Mouse (Mus musculus) ovary, adult 18-20 months (tissue): ENCODE results near the gene Dynll2.
"Not testable (repeated sequence)": the region's sequence is repeated elsewhere in the genome, so short reads cannot be mapped to it uniquely, and the experiment has no call there.

ENCODE experiments used
- DNase-seq: peaks from one replicate; pipeline ENCODE4 v3.0.0; 2022; ENCODE audit warnings: low spot score, mixed read lengths

The Dynll2 gene

GRCm38 (mm10) chr11:87987861-87988260 lies 528 bp upstream of the Dynll2 start:
- DNase-seq = no peak

- DNase-seq = peak; percentile 65
These were observed 1.1 kb downstream of the Dynll2 start for GRCm38 (mm10) chr11:87986141-87986741.

- DNase-seq = peak; percentile 30
These were observed 1.7 kb downstream of the Dynll2 start for GRCm38 (mm10) chr11:87985643-87986042.

GRCm38 (mm10) chr11:87984571-87984970 lies 2.8 kb downstream of the Dynll2 start:
- DNase-seq = no peak

GRCm38 (mm10) chr11:87978905-87979304 lies 8.4 kb downstream of the Dynll2 start:
- no peak for DNase-seq

GRCm38 (mm10) chr11:87977021-87977420 lies 10.3 kb downstream of the Dynll2 start:
- not testable (repeated sequence) for DNase-seq

GRCm38 (mm10) chr11:87974477-87975181 lies 12.7 kb downstream of the Dynll2 start:
- peak; percentile 37 for DNase-seq

- DNase-seq = no peak
These were observed 13.6 kb downstream of the Dynll2 start for GRCm38 (mm10) chr11:87973559-87974305.

GRCm38 (mm10) chr11:87972829-87973228 lies 14.5 kb downstream of the Dynll2 start:
- DNase-seq = no peak

- DNase-seq = no peak
These were observed 18.8 kb downstream of the Dynll2 start for GRCm38 (mm10) chr11:87968356-87969122.

- DNase-seq = peak; percentile 43
These were observed 19.5 kb downstream of the Dynll2 start for GRCm38 (mm10) chr11:87967692-87968289.

- no peak for DNase-seq
These were observed 21.1 kb downstream of the Dynll2 start for GRCm38 (mm10) chr11:87966214-87966613.

GRCm38 (mm10) chr11:87965293-87965692 lies 22.0 kb downstream of the Dynll2 start:
- no peak for DNase-seq

GRCm38 (mm10) chr11:87957066-87957465 lies 30.3 kb downstream of the Dynll2 start:
- DNase-seq = no peak

GRCm38 (mm10) chr11:87955144-87955543 lies 32.2 kb downstream of the Dynll2 start:
- no peak for DNase-seq

GRCm38 (mm10) chr11:87949990-87950389 lies 37.3 kb downstream of the Dynll2 start:
- DNase-seq = no peak

GRCm38 (mm10) chr11:87935467-87935866 lies 51.9 kb downstream of the Dynll2 start:
- DNase-seq = no peak

- no peak for DNase-seq
These were observed 53.6 kb downstream of the Dynll2 start for GRCm38 (mm10) chr11:87933731-87934130.

GRCm38 (mm10) chr11:87930348-87930747 lies 57.0 kb downstream of the Dynll2 start:
- DNase-seq = no peak
